Mouse (Mus musculus) liver (tissue): ENCODE measurements at regions not wholly inside any gene's neighbourhood (a gene's known extent, or its start where the extent isn't known, plus 50 kb on each side); places are given as distances from the start of the nearest gene placed in this dataset.

Source experiments
- DNase-seq: peaks from one replicate; pipeline ENCODE4 v3.0.0-alpha.2; 2020; ENCODE audit warnings: mixed read lengths

GRCm38 (mm10) chr13:31339901-31340300, 216.0 kb upstream of the Foxq1 start:
- no peak for DNase-seq

DNA sequence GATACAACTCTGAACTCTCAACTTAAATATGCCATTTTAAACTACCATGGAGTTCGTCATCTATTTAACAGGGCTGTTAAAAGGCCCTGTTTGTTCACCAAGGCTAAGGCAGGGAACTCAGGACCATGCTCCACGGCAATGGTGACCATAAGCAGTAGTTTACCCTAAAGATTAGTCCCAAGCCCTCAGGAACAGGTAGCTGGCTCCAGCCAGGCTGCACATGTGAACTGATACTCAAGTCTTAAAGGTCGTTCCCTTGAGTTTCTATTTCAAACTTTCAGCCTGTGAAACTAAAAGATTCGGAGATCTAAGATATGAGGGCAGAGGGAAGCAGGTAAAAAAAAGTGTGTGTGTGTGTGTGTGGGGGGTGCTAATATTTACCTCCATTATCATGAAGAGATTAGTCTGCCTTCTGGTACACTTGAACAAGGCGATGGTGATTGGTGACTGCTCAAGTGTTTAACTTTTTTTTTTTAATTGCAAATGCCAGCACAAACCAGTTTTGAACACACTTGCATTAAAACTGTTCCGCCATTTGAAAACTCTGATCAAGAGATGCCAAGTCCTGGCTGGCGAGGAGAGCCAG, 215.5 kb upstream of the Foxq1 start:
- DNase-seq: no peak

DNA sequence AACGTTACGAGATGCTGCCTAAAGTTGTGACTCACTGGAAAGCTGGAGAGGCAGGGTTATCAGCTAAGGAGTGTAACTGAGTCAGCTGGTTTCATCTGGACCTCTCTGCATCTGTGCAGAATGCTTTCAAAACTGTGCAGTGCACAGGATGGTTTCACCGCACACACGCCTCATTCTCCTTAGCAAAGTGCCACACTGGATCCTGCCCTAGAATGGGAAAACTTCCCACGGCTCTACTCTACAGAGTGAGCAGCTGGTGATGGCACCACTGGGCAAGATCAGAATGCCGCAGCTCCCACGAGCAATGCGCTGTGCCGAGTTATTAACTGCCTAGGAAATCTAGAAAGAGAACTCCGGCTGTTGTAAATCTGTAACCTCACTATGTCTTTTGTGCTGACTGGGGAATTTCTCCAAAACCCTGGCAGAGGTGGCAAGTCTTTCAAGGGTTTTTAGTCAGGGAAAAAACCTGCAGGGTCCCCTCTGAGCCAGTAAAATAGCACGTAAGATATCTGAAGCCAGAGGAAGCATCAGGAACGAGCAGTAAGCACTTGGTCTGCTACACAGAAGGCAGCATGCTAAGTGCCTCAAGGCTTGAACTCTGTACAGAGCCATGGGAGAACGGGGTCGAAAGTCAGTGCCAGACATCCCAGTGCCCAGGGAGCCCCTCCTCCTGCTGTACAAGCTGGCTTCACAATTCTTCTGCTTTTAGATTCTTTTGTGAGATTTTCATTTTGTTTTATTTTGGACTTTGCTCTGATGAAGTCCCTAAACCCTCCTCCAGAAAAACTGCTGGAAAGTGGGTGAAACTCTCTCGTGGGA, 214.4 kb upstream of the Foxq1 start:
- DNase-seq: no peak

- no peak for DNase-seq
These were observed 209.7 kb upstream of the Foxq1 start for GRCm38 (mm10) chr13:31346205-31346604.

- no peak for DNase-seq
These were observed 208.9 kb upstream of the Foxq1 start for GRCm38 (mm10) chr13:31347000-31347399.

DNA sequence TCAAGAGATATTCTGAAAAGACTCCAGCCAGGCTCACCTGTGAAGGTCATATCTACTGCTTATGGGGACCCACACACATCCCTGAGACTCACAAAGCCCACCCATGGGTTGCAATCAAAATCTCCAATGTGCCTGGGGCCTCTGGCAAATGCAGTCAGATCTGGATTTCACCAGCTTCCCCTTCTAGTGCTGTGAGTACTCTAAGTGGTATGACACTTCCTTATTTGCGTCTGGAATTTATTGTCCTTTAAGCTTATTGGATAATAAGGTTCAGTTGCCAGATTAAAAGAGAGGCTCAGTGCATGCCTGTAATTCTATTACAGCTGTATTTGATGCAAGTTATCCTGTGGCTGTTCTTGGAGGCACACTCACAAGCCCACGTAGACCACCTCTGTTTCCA, 206.3 kb upstream of the Foxq1 start:
- no peak for DNase-seq

DNA sequence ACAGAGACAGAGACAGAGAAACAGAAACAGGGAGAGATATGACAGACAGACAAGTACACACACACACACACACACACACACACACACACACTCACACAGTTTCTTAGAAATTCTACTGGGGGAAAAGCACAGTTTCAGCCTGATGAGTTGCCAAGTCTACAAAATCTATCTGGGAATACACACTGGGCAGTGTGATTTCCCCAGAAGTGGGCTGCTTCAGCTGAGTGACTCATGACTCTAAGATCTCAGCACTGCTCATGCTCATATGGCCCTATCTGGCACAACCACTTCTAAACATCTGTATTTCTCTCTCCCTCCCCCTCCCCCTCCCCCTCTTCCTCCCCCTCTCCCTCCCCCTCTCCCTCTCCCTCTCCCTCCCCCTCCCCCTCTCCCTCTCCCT, 204.5 kb upstream of the Foxq1 start:
- DNase-seq: no peak

- no peak for DNase-seq
These were observed 203.1 kb upstream of the Foxq1 start for GRCm38 (mm10) chr13:31352825-31353224.

- DNase-seq: no peak
These were observed 196.6 kb upstream of the Foxq1 start for GRCm38 (mm10) chr13:31359353-31359752.

- DNase-seq: no peak
These were observed 193.5 kb upstream of the Foxq1 start for GRCm38 (mm10) chr13:31362386-31362785.

DNA sequence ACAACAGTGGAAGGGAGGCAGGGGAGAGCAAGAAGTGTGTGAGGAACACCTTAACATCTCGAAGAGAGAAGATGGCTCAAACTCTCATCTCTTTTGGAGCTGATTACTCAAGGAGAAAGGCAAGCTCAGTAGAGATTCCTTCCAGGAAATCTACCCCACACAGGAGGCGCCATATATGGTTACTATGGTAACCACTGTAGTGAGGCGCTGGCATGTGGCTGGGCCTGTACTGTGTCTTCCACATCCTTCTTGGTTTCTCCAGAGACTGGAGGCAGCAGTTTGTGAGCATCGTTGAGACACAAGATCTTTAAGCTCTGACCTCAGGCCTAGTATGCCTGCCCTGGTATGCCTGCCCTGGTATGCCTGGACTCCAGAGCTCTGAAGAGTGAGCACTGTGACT, 191.6 kb upstream of the Foxq1 start:
- no peak for DNase-seq

DNA sequence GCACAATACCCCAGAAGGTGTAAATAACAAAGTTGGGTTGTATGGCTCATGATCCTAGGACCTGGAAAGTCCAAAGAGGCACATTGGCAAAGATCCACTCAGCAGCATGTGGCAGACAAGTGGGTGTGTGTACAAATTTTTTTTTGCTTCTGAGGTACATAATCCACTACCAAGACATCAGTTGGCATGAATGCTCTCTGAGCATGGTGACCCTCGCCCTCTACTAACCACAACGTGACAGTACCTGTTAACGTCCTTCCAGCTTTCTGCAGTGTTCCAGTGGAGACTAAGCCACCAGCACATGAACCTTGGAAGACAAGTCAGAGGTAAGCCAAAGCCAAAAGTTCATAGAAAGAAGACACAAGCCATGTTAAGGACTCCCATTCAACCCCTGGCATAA, 188.7 kb upstream of the Foxq1 start:
- DNase-seq: no peak

DNA sequence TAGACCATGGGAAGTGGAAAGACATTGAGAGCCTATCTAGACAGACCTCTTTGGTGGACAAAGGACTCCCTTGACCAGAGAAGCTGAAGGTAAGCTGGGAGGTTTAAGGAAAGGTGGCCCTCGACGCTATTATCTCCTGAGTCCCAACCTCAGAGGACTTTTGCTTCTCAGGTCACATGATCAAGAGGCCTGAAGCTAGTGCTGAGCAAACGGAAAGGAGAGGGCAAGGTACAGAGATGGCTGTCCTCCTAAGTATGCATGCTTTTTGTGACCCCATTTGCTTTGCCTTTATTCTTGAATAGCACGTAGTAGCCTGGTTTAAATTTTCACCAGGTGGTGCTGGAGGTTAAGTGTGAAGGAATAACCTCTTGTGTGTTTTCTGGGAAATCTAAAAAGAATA, 186.8 kb upstream of the Foxq1 start:
- DNase-seq: no peak

DNA sequence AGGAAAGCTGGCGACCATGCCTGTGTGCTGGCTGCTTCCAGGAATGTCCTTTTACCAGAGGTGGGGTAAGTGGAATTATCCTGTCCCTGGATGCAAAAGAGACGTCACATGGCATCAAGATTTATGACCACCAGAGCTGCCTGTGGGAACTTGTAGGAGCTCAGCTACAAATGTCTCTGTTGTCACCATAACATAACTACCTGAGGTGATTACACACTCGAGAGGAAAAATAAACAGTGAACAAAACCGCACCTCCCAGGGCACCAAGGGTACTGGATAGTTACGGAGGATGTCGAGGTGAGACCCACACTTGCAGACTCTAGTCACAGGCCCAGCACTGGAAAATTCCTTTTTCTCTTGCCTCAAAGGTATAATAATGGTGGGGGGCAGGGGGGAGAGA, 185.1 kb upstream of the Foxq1 start:
- no peak for DNase-seq

DNA sequence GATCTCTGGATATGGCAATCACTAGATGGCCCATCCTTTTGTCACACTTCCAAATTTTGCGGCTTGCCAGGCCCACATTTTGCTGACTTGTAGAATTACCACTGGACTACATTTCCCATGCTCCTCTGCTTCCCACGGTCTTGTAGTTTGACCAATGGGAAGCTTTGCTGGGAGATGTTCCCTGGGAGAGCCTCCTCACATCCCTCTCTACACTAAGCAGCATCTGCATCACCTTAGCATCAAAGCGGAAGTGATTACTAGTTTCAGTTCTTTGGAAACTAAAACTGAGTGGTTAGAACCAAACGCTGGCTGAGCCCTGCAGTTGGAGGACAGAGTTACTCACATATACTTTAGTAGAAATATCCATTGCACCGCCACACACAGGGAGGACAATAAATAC, 181.9 kb upstream of the Foxq1 start:
- no peak for DNase-seq

DNA sequence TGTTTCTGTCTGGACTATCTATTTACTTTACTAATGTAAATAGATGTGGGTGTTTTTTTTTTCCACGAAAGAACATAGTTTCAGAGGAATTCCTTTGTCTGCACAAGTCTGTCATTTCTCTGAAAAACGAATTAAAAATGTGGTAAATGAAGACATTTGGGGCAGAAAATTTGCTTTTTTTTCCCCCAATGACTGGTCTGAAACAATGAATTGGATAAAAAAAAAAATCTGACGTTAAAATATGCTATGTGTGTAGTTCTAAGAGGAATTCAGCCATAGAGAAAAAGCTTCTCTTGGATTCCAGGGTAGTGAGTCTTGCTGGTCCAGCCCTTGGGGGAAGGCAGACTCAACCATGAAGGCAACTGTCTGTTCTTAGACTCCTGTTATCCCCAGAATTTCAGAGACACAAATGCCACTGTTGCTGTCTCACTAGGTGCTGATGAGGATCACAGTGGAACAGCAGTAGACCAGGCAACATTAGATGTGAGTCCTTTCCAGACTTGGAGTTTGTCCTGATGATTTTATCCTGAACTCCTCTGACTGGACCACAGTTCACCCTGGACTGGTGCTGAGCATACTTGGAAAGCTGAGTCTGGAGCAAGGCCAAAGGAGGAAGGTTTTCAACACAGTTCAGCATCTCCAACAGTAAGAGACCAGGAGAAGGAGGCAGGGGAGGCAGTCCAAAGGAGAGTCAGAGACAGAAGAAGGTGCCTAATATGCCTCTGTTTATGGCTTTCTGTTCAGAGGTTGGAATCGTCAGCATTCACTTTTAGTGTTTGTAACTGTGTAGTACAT, 162.3 kb upstream of the Foxq1 start:
- DNase-seq: no peak

- no peak for DNase-seq
These were observed 159.6 kb upstream of the Foxq1 start for GRCm38 (mm10) chr13:31396216-31396910.

DNA sequence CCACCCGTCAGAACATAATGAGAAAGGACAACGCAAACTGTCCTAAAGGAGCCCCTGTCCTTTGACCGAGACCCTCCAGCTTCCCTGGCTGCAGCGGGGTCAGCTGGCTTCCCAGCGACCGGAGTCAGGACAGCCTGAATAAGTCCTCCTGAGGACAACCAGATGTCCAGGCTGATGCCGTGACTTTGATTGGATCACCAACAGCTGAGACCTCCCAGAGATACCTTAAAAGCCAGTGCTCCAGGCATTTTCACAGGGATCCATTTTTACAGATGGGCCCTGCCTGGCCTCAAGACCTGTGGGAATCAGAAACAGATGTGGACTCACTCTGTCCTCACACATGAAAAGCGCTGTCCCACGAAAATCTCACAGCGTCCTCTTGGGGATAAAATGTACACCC, 158.7 kb upstream of the Foxq1 start:
- no peak for DNase-seq

DNA sequence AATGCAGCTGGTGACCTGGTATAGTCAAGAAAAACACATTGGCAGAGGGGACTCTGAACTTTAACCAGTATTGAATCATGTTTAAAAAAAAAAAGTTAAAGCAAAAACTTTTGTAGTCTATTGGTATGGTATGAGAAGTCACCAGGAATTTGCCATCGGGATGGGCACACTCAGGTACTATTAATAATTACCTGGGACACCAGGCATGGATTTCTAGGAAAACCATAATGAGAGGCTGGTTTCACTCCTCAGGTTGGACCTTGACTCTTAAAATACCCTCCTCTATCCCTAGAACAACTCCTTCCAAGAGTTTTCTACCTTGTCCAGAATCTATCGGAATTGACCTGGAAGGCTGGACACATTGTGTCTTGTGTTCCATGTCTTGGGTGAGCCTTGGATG, 155.5 kb upstream of the Foxq1 start:
- DNase-seq: no peak

DNA sequence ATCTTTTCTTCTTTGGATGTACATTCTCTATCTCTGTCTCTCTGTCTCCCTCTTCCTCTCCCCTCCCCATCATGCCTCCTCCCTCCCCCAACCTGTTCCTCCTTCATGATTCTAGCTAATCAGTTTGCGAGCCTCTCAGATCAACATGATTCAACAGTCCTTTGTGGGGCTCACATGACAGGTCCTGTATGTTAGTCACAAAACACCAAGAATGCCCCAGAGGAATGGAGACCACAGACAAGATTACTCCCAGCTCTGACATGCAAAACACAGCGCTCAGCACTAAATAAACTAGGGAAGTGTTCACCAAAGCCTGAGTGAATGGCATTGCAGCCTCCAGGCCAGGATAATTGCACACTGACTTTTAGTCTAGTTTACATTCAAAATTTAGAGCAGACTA, 150.6 kb upstream of the Foxq1 start:
- no peak for DNase-seq

DNA sequence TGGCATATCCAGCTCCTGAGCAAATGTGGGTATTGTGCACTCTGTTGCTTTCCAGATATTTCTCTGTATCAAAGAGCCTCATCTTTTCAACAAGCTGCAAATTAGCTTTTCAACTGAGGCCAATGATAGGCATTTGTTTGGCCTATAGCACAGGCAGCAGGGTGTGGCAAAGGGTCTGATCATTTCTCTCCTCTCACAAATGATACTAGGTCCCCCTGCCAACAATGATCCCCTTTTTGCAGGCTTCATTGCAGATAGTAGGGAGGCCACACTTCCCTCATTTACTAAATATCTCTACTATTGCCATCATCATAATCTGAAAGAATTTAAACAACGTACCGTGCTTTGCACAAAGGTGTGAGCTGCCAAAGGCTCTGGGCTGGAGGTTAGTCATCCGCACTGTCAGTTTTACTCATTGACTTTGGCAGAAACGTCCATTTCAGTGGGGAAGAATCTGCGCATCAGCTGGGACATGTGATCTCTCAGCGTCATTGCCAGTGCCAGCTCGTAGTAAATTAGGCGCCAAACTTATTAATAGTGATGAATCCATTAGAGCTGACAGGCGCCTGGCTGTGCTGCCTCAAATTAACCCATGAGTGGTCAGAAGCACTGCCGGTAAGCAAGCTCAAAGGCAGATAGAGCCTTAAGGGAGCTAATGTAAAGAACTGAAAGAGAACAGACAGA, 147.4 kb upstream of the Foxq1 start:
- no peak for DNase-seq

GRCm38 (mm10) chr13:31409123-31409513, 146.8 kb upstream of the Foxq1 start:
- DNase-seq: no peak

GRCm38 (mm10) chr13:31421556-31421955, 134.4 kb upstream of the Foxq1 start:
- no peak for DNase-seq
